Mouse (Mus musculus): ENCODE results near the gene Foxf2.

Gene Foxf2

GRCm38 (mm10) chr13:31626183-31626801 lies 676 bp downstream of the Foxf2 start:
- no peak for DNase-seq (ENCODE audit: low spot score)

- no peak for DNase-seq (ENCODE audit: low spot score)
Measured at GRCm38 (mm10) chr13:31626991-31627625, 1.5 kb downstream of the Foxf2 start.

- DNase-seq (ENCODE audit: low spot score), result no peak
Measured at GRCm38 (mm10) chr13:31627864-31628690, 2.5 kb downstream of the Foxf2 start.

GRCm38 (mm10) chr13:31628691-31629180 lies 3.1 kb downstream of the Foxf2 start:
- no peak for DNase-seq (ENCODE audit: low spot score)

GRCm38 (mm10) chr13:31629321-31629851 lies 3.8 kb downstream of the Foxf2 start:
- DNase-seq (ENCODE audit: low spot score), result no peak

- no peak for DNase-seq (ENCODE audit: low spot score)
Measured at GRCm38 (mm10) chr13:31630051-31630450, 4.4 kb downstream of the Foxf2 start.

- DNase-seq (ENCODE audit: low spot score), result no peak
Measured at GRCm38 (mm10) chr13:31630551-31630950, 4.9 kb downstream of the Foxf2 start.

GRCm38 (mm10) chr13:31631291-31631690 lies 5.7 kb downstream of the Foxf2 start:
- DNase-seq (ENCODE audit: low spot score), result no peak

GRCm38 (mm10) chr13:31632450-31632849 lies 6.8 kb downstream of the Foxf2 start:
- DNase-seq (ENCODE audit: low spot score), result no peak

GRCm38 (mm10) chr13:31633259-31633658 lies 7.6 kb downstream of the Foxf2 start:
- no peak for DNase-seq (ENCODE audit: low spot score)

GRCm38 (mm10) chr13:31635546-31635945 lies 9.9 kb downstream of the Foxf2 start:
- DNase-seq (ENCODE audit: low spot score), result no peak

- DNase-seq (ENCODE audit: low spot score), result no peak
Measured at GRCm38 (mm10) chr13:31641517-31641916, 15.9 kb downstream of the Foxf2 start.

- no peak for DNase-seq (ENCODE audit: low spot score)
Measured at GRCm38 (mm10) chr13:31652131-31652745, 26.6 kb downstream of the Foxf2 start.

GRCm38 (mm10) chr13:31656249-31656648 lies 30.6 kb downstream of the Foxf2 start:
- DNase-seq (ENCODE audit: low spot score), result no peak

GRCm38 (mm10) chr13:31658212-31658611 lies 32.6 kb downstream of the Foxf2 start:
- DNase-seq (ENCODE audit: low spot score), result no peak

- peak; percentile 68 for DNase-seq (ENCODE audit: low spot score)
Measured at GRCm38 (mm10) chr13:31658963-31659362, 33.3 kb downstream of the Foxf2 start.

GRCm38 (mm10) chr13:31661211-31661610 lies 35.6 kb downstream of the Foxf2 start:
- no peak for DNase-seq (ENCODE audit: low spot score)

- no peak for DNase-seq (ENCODE audit: low spot score)
Measured at GRCm38 (mm10) chr13:31665376-31665775, 39.8 kb downstream of the Foxf2 start.

- no peak for DNase-seq (ENCODE audit: low spot score)
Measured at GRCm38 (mm10) chr13:31667919-31668524, 42.4 kb downstream of the Foxf2 start.

GRCm38 (mm10) chr13:31672093-31672492 lies 46.5 kb downstream of the Foxf2 start:
- no peak for DNase-seq (ENCODE audit: low spot score)
